Mouse (Mus musculus): ENCODE measurements around the gene Tjp2.

GRCm38 (mm10) chr19:24221455-24221854 lies 3.4 kb downstream of the Tjp2 start:
- TF ChIP-seq POLR2A (IDR thresholded peaks at IDR 0.05; ENCODE audit: extremely low read depth, insufficient read depth, low read length): no peak
- TF ChIP-seq CTCF (IDR thresholded peaks at IDR 0.05; ENCODE audit: low read depth, low read length): no peak

Measured in liver, adult 2 months (tissue).